Mouse (Mus musculus): Measurements from ENCODE around the gene Rdh12.

DNA sequence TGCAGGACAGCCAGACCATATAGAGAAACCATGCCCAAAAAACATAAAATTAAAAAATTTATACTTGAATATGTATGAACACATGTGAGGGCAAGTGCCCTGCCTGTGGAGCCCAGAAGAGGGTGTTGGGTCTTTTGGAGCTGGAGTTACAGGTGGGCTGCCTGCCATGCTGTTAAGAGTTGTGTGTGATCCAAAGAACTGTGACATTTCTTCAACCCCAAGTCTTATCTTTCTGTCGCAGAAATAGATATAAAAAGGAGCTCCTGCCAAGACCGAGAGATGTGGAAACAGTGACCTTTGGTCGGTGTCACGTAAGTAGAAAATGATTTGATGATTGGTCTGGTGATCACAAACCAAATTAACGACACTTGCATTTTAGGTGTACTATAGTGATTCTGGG lies 35.0 kb upstream of the Rdh12 start:
- no peak for TF ChIP-seq CTCF (IDR thresholded peaks at IDR 0.05; ENCODE audit: borderline replicate concordance, insufficient read depth, low read depth, low read length)
- no peak for TF ChIP-seq POLR2A (IDR thresholded peaks at IDR 0.05; ENCODE audit: borderline replicate concordance, insufficient read depth, low read length)

Measured in cerebellum, adult 2 months (tissue).